Mouse (Mus musculus) regulatory T cell (primary cell): ENCODE measurements around the gene Smox.

Source experiments
- in situ Hi-C: fragments of 300-600 bp; cut with MboI, MseI; formaldehyde crosslinking; loops from one replicate; pipeline ENCODE4 v1.15.1; 2025; ENCODE audit warnings: high pct_unique_total_duplicates

The Smox gene

GRCm38 (mm10) chr2:131484182-131484581, 7.1 kb upstream of the Smox start:
- in situ Hi-C loops: no loop called here

GRCm38 (mm10) chr2:131485126-131485525, 6.2 kb upstream of the Smox start:
- in situ Hi-C loops: no loop called here

GRCm38 (mm10) chr2:131486046-131486445, 5.2 kb upstream of the Smox start:
- in situ Hi-C loops: no loop called here

GRCm38 (mm10) chr2:131487337-131487736, 4.0 kb upstream of the Smox start:
- in situ Hi-C loops: no loop called here

- in situ Hi-C loops: no loop called here
Observed at GRCm38 (mm10) chr2:131488261-131488660, 3.0 kb upstream of the Smox start.

GRCm38 (mm10) chr2:131488870-131489269, 2.4 kb upstream of the Smox start:
- in situ Hi-C loops: no loop called here

GRCm38 (mm10) chr2:131489591-131489990, 1.7 kb upstream of the Smox start:
- in situ Hi-C loops: no loop called here

- in situ Hi-C loops: no loop called here
Observed at GRCm38 (mm10) chr2:131491707-131492595, 655 bp downstream of the Smox start.

GRCm38 (mm10) chr2:131492596-131493139, 1.4 kb downstream of the Smox start:
- in situ Hi-C loops: no loop called here

- in situ Hi-C loops: no loop called here
Observed at GRCm38 (mm10) chr2:131493446-131493845, 2.1 kb downstream of the Smox start.

GRCm38 (mm10) chr2:131495256-131495655, 4.0 kb downstream of the Smox start:
- in situ Hi-C loops: no loop called here

GRCm38 (mm10) chr2:131496125-131496820, 5.0 kb downstream of the Smox start:
- in situ Hi-C loops: no loop called here

GRCm38 (mm10) chr2:131497224-131497856, 6.0 kb downstream of the Smox start:
- in situ Hi-C loops: no loop called here

GRCm38 (mm10) chr2:131498219-131498618, 6.9 kb downstream of the Smox start:
- in situ Hi-C loops: no loop called here

- in situ Hi-C loops: no loop called here
Observed at GRCm38 (mm10) chr2:131499290-131499845, 8.1 kb downstream of the Smox start.

GRCm38 (mm10) chr2:131501886-131502285, 10.6 kb downstream of the Smox start:
- in situ Hi-C loops: no loop called here

GRCm38 (mm10) chr2:131502561-131502960, 11.3 kb downstream of the Smox start:
- in situ Hi-C loops: no loop called here

GRCm38 (mm10) chr2:131505431-131505830, 14.1 kb downstream of the Smox start:
- in situ Hi-C loops: loop anchor here (5.0 kb wide), 1 partner anchor 73 kb away; no protein-coding TSS in a partner anchor

GRCm38 (mm10) chr2:131506358-131506757, 15.1 kb downstream of the Smox start:
- in situ Hi-C loops: loop anchor here (5.0 kb wide), 1 partner anchor 74 kb away; no protein-coding TSS in a partner anchor

GRCm38 (mm10) chr2:131508501-131508900, 17.2 kb downstream of the Smox start:
- in situ Hi-C loops: loop anchor here (5.0 kb wide), 1 partner anchor 76 kb away; no protein-coding TSS in a partner anchor

GRCm38 (mm10) chr2:131509671-131510313, 18.5 kb downstream of the Smox start:
- in situ Hi-C loops: loop anchor here (5.0 to 10.0 kb wide), 2 partner anchors 77 to 415 kb away; no protein-coding TSS in a partner anchor
